Mouse (Mus musculus) lung, embryonic 15.5 days (tissue): ENCODE data around the gene Matn4. TPM values are rescaled to one million over a fixed set of nuclear protein-coding genes. Genes with fewer than 3 reads are reported as not detected.

Experiments
- ATAC-seq: fragments of 200-750 bp; cut with Nextera tagmentation; 2 replicates; pipeline ENCODE4 v1.8.0; 2017; ENCODE audit warnings: moderate number of reproducible peaks, borderline replicate concordance; ENCODE audit not compliant: low FRiP score, low TSS enrichment; ENCODE audit errors: extremely low read depth
- H3K27ac ChIP-seq: fragments of 300-500 bp; sonication (generic); 2 replicates; pipeline ENCODE4 v1.5.1; 2015; ENCODE audit warnings: moderate library complexity, mild to moderate bottlenecking, inconsistent platforms
- H3K27me3 ChIP-seq: fragments of 300-500 bp; sonication (generic); 2 replicates; pipeline ENCODE4 v1.6.1; 2015; ENCODE audit warnings: inconsistent platforms
- H3K36me3 ChIP-seq: fragments of 300-500 bp; sonication (generic); 2 replicates; pipeline ENCODE4 v1.6.1; 2015; ENCODE audit warnings: inconsistent platforms
- H3K4me1 ChIP-seq: fragments of 300-500 bp; sonication (generic); 2 replicates; pipeline ENCODE4 v1.6.1; 2015; ENCODE audit warnings: inconsistent platforms
- H3K4me2 ChIP-seq: fragments of 300-500 bp; sonication (generic); 2 replicates; pipeline ENCODE4 v1.6.1; 2015; ENCODE audit warnings: inconsistent platforms, mild to moderate bottlenecking, moderate library complexity
- H3K4me3 ChIP-seq: fragments of 300-500 bp; sonication (generic); 2 replicates; pipeline ENCODE4 v1.5.1; 2015; ENCODE audit warnings: mild to moderate bottlenecking, inconsistent platforms
- H3K9ac ChIP-seq: fragments of 300-500 bp; sonication (generic); 2 replicates; pipeline ENCODE4 v1.6.1; 2015; ENCODE audit warnings: inconsistent platforms
- H3K9me3 ChIP-seq: fragments of 300-500 bp; sonication (generic); 2 replicates; pipeline ENCODE4 v1.6.1; 2016; ENCODE audit warnings: inconsistent platforms
- WGBS: fragments of 180-500 bp; shearing (Covaris S2); methylation state at CpG from one replicate; pipeline ENCODE4 v1.1.7; 2015; 5-methylcytosine and 5-hydroxymethylcytosine counted together
- polyA plus RNA-seq: library from polyadenylated mRNA; unstranded; fragments of >200 nt; fragmentation: Nextera tagmentation; extraction: Ambion mirVana; gene quantifications from 2 replicates; pipeline ENCODE4 v1.2.1, GENCODE M21; 2015

The Matn4 gene
- polyA plus RNA-seq, 1 experiment from 2014 or later, result 42.7 TPM

DNA sequence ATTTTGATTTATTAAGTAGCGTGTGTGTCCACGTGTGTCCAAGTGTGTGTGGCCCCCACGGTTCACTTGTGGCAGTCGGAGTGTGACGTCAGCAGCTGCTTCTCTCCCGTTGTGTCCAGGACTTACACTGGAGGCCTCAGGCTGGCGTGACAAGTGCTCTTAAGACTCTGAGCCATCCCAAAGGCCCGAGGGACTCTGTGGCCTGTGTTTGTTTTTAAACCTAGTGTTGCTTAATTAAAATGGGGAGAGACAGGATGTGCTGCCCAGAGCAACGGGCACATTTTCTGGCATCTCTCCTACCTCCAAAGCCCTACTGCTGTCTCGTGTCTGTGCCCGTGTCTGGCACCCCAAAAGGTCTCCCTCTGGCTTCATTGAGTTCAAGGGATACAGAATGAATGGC lies 18.5 kb upstream of the Matn4 start:
- Histone ChIP-seq H3K9ac (no peak overlapping the region), H3K36me3 (peaks cover 38% of the 10 kb centered on the region), H3K4me1 (peaks cover 5% of the 10 kb centered on the region; the same call in 1 of the 2 replicates), H3K27ac (no peak overlapping the region), H3K4me2 (no peak overlapping the region), H3K4me3 (no peak overlapping the region), H3K9me3 (no peaks in the 10 kb centered on the region), H3K27me3 (no peaks in the 10 kb centered on the region)
- 70% methylated on average over 11 of the region's 11 CpGs for WGBS
- ATAC-seq, result no peak

DNA sequence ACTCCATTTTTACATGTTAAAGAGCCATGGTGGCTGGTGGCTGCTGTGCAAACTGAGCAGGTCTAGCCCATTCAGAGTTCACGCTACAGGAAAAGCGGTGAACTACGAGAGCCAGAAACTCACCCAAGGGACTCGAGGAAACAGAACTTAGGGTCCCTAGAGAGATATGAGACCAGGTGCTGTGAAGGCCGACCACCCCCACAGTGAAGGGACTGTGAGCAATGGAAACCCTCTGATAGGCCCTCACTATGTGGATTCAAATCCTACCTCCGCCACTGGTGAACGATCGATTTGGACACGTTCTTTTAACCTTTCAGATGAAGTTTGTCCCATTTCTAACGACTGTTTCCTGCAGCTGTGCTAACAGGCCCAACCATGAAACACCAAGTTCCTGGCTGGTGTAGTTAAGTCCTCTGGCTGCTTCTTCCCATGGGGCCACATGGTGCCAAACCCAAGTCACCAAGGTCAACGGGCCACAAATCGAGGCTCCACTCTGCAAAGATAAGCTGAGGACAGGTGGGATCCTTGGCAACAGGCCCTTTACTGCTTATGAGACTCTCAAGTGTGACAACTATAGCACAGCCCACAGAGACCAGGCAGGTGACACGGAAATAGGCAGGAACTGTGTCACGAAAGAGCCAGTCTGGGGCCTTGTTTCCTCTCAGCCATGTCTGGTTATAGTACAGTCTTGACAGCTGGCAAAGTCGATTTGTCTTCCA lies 17.9 kb upstream of the Matn4 start:
- H3K9ac ChIP-seq, result no peak overlapping the region
- no peak overlapping the region for H3K4me2 ChIP-seq
- ATAC-seq, result no peak
- no peak overlapping the region for H3K4me3 ChIP-seq
- no peak overlapping the region for H3K27ac ChIP-seq
- peaks cover 5% of the 10 kb centered on the region; the same call in 1 of the 2 replicates for H3K4me1 ChIP-seq
- no peaks in the 10 kb centered on the region for H3K9me3 ChIP-seq
- peaks cover 32% of the 10 kb centered on the region for H3K36me3 ChIP-seq
- WGBS, result 77% methylated on average over 15 of the region's 15 CpGs
- H3K27me3 ChIP-seq, result no peaks in the 10 kb centered on the region

DNA sequence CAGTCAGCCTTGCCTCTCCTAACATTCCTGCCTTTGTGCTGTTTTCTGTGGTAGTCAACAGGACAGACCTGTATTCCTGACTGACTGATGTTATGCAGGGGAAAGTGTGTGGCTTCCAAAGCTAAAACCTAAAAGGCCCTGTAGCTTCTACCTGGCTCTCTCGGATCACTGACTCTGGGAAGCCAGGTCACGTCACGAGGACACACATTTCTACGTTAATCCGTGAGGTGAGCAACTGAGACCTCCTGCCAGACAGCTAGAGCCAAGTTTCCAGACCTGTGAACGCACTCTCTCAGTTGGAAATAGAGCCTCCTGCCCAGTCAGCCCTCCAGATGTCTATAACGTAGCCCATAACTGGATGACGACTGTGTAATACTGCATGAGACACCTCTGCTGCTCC lies 17.0 kb upstream of the Matn4 start:
- ATAC-seq, result no peak
- no peaks in the 10 kb centered on the region for H3K27me3 ChIP-seq
- no peak overlapping the region for H3K27ac ChIP-seq
- peaks cover 7% of the 10 kb centered on the region for H3K4me1 ChIP-seq
- WGBS, result 85% methylated on average over 8 of the region's 8 CpGs
- H3K36me3 ChIP-seq, result peaks cover 26% of the 10 kb centered on the region
- H3K9ac ChIP-seq, result no peak overlapping the region
- H3K9me3 ChIP-seq, result no peaks in the 10 kb centered on the region
- H3K4me2 ChIP-seq, result no peak overlapping the region
- H3K4me3 ChIP-seq, result no peak overlapping the region

DNA sequence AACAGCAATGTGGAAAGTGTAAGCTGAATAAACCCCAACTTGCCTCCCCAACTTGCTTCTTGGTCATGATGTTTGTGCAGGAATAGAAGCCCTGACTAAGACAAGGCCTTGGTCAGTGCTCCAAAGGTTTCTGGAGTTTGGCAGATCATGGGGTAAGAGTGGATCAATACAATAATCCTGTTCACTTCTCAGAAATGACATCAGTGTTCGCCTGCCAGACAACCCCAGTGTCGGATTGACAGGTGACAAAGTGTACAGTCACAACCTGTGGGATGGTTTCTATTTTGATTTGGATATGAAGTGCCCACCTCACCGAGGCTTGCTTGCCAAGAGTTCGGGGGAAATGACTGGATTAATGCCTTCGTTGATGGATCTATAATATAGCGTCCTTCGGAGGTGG lies 16.3 kb upstream of the Matn4 start:
- peaks cover 26% of the 10 kb centered on the region for H3K36me3 ChIP-seq
- peaks cover 8% of the 10 kb centered on the region for H3K4me1 ChIP-seq
- WGBS, result 85% methylated on average over 7 of the region's 7 CpGs
- no peaks in the 10 kb centered on the region for H3K27me3 ChIP-seq
- H3K4me2 ChIP-seq, result no peak overlapping the region
- no peak for ATAC-seq
- H3K4me3 ChIP-seq, result no peak overlapping the region
- H3K9ac ChIP-seq, result no peak overlapping the region
- no peak overlapping the region for H3K27ac ChIP-seq
- H3K9me3 ChIP-seq, result no peaks in the 10 kb centered on the region

DNA sequence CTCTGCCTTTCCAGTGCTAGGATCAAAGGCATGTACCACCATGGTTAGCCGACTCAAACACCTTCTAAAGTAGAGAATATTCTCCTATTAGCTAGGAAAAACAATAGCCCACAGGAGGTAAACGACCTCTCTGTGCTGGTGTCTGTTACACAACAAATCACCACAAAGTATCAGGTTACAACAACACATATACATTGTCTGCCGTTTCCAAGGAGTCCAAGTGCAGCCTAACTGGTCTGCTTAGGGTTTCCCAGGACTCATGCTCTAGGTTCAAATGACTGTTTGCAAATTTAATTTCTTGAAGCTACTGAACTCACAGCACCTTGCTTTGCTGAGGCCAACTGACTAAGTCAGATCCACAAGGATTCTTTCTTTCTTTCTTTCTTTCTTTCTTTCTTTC lies 14.5 kb upstream of the Matn4 start:
- no peak overlapping the region for H3K27ac ChIP-seq
- H3K4me3 ChIP-seq, result no peak overlapping the region
- H3K27me3 ChIP-seq, result no peaks in the 10 kb centered on the region
- WGBS, result 10% methylated on average over 3 of the region's 3 CpGs
- H3K4me2 ChIP-seq, result no peak overlapping the region
- peaks cover 3% of the 10 kb centered on the region; the same call in 1 of the 2 replicates for H3K4me1 ChIP-seq
- ATAC-seq, result no peak
- no peaks in the 10 kb centered on the region for H3K9me3 ChIP-seq
- H3K36me3 ChIP-seq, result peaks cover 12% of the 10 kb centered on the region
- H3K9ac ChIP-seq, result no peak overlapping the region

DNA sequence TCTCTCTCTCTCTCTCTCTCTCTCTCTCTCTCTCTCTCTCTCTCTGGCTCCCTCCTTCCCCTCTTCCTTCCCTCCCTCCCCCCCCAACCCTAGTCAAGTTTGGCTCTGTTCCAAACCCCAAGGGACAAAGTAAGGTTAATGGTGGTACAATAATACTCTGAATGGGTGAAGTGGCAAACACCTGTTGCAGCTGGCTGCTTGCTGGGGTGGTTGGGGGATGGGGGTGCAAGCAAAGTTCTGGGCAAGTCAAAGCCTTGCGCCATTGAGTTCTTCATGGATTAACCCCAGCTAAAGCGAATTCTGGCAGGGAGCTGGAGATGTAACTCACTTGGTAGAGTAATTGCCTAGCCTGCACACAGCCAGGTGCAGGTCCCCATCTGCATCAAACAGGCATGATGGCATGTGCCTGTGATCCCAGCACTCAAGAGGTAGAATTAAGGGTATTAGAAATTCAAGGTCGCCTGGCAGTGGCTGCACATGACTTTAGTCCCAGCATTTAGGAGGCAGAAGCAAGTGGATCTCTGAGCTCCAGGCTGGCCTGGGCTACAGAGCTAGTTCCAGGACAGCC lies 13.4 kb upstream of the Matn4 start:
- no peak overlapping the region for H3K9ac ChIP-seq
- peaks cover 4% of the 10 kb centered on the region; the same call in 1 of the 2 replicates for H3K27me3 ChIP-seq
- no peak overlapping the region for H3K4me3 ChIP-seq
- WGBS, result 25% methylated on average over 3 of the region's 3 CpGs
- H3K4me1 ChIP-seq, result peaks cover 10% of the 10 kb centered on the region; the same call in 1 of the 2 replicates
- H3K9me3 ChIP-seq, result no peaks in the 10 kb centered on the region
- no peak overlapping the region for H3K4me2 ChIP-seq
- no peak for ATAC-seq
- H3K27ac ChIP-seq, result no peak overlapping the region
- peaks cover under 1% of the 10 kb centered on the region; the same call in 1 of the 2 replicates for H3K36me3 ChIP-seq

DNA sequence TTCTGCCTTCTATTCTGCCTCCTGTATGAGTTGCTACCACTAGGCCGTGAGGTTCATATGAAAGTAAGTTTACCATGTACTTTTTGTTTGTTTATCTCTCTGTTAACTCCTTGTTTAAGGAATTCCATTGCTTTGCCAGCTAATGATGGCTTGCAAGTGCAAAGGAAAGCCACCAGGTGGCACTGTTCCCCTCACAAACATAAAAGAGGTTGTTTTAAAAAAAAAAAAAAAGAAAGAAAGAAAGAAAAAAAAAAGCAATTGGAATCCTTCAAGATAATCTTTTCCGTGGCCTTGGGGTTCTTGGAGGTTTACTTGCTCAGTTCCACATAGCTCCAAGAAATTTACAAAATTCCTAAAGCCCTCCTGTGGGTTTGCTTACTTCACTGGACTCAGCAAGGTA lies 12.2 kb upstream of the Matn4 start:
- Histone ChIP-seq H3K4me3 (no peak overlapping the region), H3K27ac (no peak overlapping the region), H3K36me3 (no peaks in the 10 kb centered on the region), H3K4me1 (peaks cover 10% of the 10 kb centered on the region; the same call in 1 of the 2 replicates), H3K9me3 (no peaks in the 10 kb centered on the region), H3K27me3 (peaks cover 4% of the 10 kb centered on the region; the same call in 1 of the 2 replicates), H3K4me2 (no peak overlapping the region), H3K9ac (no peak overlapping the region)
- 2% methylated on average over 2 of the region's 2 CpGs for WGBS
- ATAC-seq, result no peak

DNA sequence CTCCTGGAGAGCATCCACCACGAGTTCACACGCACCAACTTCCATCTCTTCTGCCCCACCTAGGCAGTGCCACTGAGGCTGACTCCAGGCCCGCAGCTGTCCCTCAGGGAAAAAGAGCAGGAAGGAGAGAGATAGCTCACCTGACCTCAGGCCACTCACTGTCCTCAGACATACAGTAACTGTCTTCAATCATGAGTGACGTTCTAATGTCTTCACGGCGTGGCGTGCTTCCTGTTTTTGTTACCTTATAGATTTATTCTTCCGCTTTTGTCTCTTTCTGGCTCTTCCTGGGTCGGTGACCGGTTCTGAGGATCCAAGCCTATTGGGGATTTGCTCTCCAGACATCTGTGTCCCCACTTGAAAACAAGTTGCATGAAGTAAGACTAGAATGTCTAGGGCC lies 9.6 kb upstream of the Matn4 start:
- no peak overlapping the region for H3K9ac ChIP-seq

DNA sequence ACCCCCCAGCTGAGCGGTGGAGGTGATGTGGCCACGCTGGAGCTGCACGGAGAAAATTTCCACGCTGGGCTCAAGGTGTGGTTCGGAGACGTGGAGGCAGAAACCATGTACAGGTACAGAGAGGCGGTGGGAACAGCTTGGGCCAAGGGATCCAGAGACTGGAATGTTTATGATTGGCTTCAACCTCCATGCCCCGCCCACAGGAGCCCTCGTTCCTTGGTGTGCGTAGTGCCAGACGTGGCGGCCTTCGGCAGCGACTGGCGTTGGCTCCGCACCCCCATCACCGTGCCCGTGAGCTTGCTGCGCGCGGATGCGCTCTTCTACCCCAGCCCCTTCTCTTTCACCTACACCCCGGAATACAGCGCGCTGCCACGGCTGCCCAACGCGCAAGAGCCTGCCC lies 9.2 kb upstream of the Matn4 start:
- Histone ChIP-seq H3K27ac (no peak overlapping the region), H3K4me2 (peak overlapping the region; percentile 49), H3K27me3 (peaks cover 4% of the 10 kb centered on the region; the same call in 1 of the 2 replicates), H3K36me3 (no peaks in the 10 kb centered on the region), H3K4me3 (peak overlapping the region; percentile 21), H3K9ac (no peak overlapping the region; the same call in 1 of the 2 replicates), H3K4me1 (peaks cover 10% of the 10 kb centered on the region; the same call in 1 of the 2 replicates), H3K9me3 (no peaks in the 10 kb centered on the region)
- 18% methylated on average over 28 of the region's 28 CpGs for WGBS
- ATAC-seq, result peak; percentile 46; the same call in 1 of the 2 replicates

More for the DNA sequence above, 9.6 kb upstream of the Matn4 start:
- ATAC-seq, result no peak
- H3K4me1 ChIP-seq, result peaks cover 10% of the 10 kb centered on the region; the same call in 1 of the 2 replicates
- H3K27ac ChIP-seq, result no peak overlapping the region
- H3K4me3 ChIP-seq, result peak overlapping the region; percentile 21; the same call in 1 of the 2 replicates
- 57% methylated on average over 10 of the region's 10 CpGs for WGBS
- H3K4me2 ChIP-seq, result peak overlapping the region; percentile 49
- no peaks in the 10 kb centered on the region for H3K9me3 ChIP-seq
- no peaks in the 10 kb centered on the region for H3K36me3 ChIP-seq
- H3K27me3 ChIP-seq, result peaks cover 4% of the 10 kb centered on the region; the same call in 1 of the 2 replicates

DNA sequence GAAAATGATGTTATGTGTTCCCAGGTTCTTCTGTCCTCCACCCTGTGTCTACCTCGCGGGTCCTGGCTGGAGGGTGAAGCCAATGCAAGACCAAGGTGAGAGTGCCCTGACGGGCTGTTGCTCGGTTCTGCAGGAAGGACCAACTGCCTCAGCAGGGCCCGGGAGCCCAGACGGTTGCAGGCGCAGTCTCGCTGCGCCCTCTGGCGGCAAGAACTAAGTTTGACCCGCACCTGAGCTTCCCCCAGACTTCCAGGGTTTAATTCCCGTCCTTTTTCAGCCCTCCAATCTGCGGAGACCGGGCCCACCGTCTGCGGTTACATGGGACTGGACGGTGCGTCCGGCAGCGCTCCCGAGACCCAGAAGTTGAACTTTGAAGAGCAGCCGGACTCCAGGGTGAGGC lies 2.7 kb upstream of the Matn4 start:
- Histone ChIP-seq H3K4me2 (peak overlapping the region; percentile 13; the same call in 1 of the 2 replicates), H3K4me1 (peaks cover 48% of the 10 kb centered on the region), H3K27ac (no peak overlapping the region), H3K9me3 (no peaks in the 10 kb centered on the region), H3K27me3 (peaks cover 50% of the 10 kb centered on the region), H3K9ac (no peak overlapping the region), H3K4me3 (no peak overlapping the region), H3K36me3 (no peaks in the 10 kb centered on the region)
- no peak for ATAC-seq
- WGBS, result 1% methylated on average over 22 of the region's 22 CpGs

DNA sequence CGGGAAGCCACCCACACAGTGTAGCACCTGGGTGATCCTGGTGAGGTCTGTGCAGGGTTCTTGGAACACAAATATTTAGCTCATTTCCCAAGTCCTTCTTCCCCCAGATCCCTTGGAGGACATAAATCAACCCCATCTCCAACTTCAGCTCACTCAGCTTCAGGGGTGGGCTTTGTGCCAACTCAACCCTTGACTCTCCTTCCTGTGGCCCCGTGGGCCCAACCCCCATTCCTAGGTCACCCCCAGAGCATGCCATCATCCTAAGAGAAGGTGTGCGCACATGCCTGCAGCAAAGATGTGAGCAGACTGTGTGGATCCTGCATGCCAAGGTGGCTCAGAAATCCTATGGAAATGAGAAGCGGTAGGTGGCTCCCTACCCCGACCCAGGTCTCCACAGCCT lies 559 bp upstream of the Matn4 start:
- WGBS, result 31% methylated on average over 5 of the region's 5 CpGs
- Histone ChIP-seq H3K4me1 (peaks cover 55% of the 10 kb centered on the region), H3K9ac (no peak overlapping the region), H3K9me3 (no peaks in the 10 kb centered on the region), H3K4me2 (peak overlapping the region; percentile 74), H3K27me3 (peaks cover 70% of the 10 kb centered on the region), H3K4me3 (peak overlapping the region; percentile 46), H3K27ac (peak overlapping the region; percentile 94), H3K36me3 (no peaks in the 10 kb centered on the region)
- ATAC-seq, result no peak
